Mouse (Mus musculus) small intestine, adult 2 months (tissue): ENCODE results near the gene Mcpt9.

Experiments
- CTCF ChIP-seq: fragments of 200-500 bp; IDR thresholded peaks from 2 replicates; pipeline ENCODE4 v1.5.1; 2012; ENCODE audit warnings: low read depth, mild to moderate bottlenecking, control low read depth, inconsistent platforms, low read length, moderate library complexity, mixed read lengths; ENCODE audit not compliant: insufficient replicate concordance, insufficient read length; ENCODE audit errors: extremely low read depth
- POLR2A ChIP-seq: fragments of 200-500 bp; IDR thresholded peaks from 2 replicates; pipeline ENCODE4 v1.6.1; 2012; ENCODE audit warnings: low read depth, mild to moderate bottlenecking, control low read depth, inconsistent platforms, low read length, moderate library complexity

GRCm38 (mm10) chr14:56013924-56014323 is 16.4 kb downstream of the Mcpt9 start:
- TF ChIP-seq CTCF (no peak), POLR2A (no peak)
